Mouse (Mus musculus) ovary, adult 18-20 months (tissue): Measurements from ENCODE around the gene Nus1.

Experiments
- DNase-seq: peaks from one replicate; pipeline ENCODE4 v3.0.0; 2022; ENCODE audit warnings: low spot score, mixed read lengths

Nus1 gene

DNA sequence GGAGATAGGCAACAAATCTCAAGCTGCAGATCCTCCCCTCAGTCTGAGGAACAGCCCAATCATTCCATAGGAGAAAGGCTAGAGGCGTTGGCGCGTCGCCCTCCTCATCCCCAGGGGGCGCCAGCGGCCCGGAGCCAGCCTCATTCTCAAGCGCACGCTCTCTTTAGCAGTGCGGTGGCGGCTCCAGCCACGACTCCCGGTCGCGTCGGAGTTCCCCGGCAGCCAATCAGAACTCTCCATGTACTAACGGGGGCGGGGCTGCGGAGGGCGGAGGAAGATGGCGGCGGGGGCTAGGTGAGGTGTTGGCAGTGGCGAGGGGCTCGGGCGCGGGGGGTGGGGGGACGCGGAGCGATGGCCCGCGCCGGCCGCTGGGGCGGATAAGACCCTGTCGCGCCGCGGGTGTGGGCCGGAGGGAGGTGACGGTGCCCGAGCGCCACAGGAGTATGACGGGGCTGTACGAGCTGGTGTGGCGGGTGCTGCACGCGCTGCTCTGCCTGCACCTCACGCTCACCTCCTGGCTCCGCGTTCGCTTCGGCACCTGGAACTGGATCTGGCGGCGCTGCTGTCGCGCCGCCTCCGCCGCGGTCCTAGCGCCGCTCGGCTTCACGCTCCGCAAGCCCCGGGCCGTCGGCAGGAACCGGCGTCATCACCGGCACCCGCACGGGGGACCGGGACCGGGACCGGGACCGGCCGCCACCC lies at the start of gene Nus1:
Nus1 (plus strand) TSS at position 249 of the 699 bp plus-strand sequence.
- DNase-seq: peak; percentile 94

DNA sequence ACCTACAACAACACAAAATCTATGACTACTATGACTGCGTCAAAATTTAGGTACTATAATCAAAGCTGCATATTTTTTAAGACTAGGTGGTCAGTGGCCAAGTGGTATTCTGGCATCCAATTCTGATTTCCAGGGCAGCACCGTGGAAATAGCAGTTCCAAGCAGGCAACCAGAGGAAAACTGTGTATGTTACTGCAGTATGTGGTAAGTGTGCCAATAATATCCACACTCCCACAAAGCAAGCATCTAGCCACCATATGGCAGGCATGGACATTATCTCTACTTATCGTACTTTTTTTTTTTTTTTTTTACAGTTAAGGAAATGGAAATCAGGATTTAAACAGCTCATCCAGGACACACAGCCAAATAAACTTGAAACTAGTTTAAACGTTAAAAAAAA lies 49.0 kb upstream of the Nus1 start:
- DNase-seq: no peak

DNA sequence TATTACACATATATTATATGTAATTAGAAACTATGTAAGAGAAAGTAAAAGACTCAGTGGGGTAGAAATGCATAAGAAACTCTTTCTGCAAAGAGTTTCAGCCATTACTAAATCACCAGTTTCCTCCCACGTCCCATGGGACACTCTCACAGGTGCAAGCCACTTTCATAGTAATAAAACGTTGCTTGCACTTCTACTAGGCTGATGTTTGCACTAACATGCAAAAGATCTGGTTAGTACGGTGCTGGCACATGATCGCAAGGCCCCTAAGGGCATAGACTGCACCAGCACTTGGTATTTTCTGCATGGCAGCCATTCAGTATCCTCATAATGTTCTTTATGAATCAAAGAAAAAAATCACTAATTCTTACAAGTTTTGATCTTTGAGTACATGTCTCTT lies 43.5 kb upstream of the Nus1 start:
- no peak for DNase-seq

DNA sequence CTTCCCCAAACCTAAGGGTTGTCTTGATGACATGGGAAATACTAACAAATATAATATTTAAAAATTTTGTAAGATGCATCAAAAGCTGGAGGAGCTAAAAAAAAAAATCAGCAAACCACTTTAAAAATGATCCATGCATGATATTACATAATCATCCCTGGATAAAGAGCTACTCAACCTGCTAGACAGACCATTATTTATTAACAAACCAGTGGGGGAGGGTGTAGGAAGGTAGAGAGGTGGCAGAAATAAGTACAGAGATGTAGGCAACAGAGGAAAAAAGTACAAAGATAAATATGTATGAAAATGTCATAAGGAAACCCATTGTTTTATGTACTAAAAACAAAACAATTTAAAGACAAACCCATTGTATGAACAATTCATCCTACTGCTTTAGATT lies 42.7 kb upstream of the Nus1 start:
- no peak for DNase-seq

DNA sequence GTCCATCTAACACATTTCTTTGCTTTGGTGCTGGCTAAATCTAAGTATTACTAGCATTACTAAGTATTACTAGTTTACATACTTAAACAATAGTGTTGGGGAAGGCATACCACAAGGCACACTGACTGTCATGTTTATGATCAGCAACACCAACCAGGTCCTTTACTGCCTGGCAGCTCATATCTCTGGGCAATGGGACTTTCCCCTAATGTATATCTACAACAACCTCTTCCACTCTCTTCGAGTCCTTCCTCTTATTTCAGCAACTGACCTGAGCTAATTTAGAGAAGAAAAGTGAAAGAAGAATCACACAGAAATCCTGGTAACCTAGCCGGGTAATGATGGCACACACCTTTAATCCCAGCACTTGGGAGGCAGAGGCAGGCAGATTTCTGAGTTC lies 40.9 kb upstream of the Nus1 start:
- DNase-seq: no peak

DNA sequence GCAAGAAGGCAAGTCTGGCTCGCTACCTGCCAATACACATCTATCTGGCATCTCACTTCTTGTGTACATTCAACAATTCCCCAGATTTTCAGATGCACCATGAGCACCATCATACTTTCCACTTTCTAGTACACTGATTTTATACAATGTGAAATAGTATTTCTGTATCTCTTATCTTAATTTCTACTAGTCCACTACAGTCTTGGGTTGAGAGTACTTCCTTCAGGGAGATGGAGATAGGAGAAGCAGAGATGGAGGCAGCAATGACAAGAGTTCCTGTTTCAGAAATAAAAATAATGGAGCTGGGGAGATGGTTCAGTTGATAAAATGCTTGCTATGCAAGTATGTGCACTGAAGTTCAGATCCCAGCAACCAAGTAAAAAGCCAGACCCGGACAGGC lies 39.5 kb upstream of the Nus1 start:
- DNase-seq: no peak

DNA sequence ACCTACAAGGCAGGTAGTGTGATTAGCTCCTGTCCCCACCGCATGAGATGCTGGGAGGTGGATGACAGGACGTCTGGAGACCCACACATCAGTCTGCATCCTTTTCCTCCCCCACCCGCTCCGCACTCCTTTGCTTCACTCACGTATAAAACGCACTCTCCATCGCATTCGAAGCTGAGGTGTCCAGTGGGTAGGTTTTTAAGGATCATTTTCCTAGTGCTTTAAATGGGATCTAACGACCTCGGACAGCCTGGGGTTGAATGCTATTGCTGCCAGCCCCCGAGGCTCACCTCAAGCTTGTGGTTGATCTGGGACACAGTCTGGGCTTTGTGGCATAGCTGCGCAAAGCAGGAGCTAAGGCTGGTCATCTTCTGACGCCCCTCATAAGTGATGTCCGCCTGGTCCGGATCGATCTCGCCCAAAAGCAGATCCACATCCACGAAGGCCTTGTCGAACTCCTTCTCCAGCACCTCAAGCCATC lies 36.0 kb upstream of the Nus1 start:
- DNase-seq: no peak

DNA sequence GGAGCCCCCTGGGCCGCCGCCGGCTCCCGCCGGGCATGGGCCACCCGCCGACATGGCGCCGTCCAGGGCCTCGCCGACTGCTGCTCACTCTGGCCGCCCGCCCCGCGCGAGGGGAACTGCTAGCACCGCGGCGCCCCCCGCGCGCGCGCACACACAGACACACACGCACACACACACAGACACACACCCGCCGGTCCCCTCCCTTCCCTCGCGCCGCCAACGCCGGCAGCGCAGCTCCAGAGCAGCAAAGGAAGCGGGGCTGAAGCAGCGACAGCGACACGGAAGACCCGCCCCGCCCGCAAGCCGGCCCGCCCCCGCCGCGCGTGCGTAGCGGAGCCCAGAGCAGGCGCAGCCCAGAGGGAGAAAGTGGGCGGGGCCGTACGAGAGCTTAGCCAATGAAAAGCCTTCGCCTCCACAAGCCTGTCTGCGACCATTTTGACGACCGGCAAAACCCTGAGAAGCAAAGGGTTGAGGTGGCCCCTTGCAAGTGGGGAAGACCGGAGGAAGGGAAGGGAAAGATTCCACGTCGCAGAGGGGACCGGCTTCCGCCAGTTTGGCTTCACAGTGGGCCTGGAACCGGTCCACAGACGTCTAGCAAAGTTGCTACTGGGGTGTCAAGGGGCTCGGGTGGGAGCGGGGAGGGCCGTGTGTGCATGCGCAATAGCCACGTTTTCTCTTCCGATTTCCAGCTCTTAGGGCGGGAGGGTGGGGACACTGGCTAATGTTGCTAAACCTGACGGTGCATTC lies 35.3 kb upstream of the Nus1 start, which contains the start of gene Gopc:
Gopc (minus strand) TSS at position 280 of the 747 bp plus-strand sequence.
- DNase-seq: peak; percentile 95

DNA sequence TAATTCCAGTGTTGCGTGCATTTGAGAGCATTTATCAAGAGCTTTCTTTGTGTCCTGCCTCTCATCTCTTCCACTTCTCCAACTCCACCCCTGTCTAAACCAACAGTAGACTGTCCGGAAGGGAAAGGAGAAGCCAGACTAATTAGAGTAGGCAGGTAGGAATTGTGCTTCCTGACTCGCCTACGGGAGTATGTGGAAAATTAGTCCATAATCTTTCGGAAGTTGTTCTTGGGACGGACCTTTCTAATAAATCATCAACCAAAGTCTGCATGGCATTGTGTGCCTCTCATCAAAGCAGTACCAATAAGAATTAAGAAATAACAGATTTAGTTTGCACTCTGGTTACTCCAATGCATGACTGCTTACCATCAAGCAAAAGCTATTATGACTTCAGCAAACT lies 34.3 kb upstream of the Nus1 start:
- DNase-seq: no peak

DNA sequence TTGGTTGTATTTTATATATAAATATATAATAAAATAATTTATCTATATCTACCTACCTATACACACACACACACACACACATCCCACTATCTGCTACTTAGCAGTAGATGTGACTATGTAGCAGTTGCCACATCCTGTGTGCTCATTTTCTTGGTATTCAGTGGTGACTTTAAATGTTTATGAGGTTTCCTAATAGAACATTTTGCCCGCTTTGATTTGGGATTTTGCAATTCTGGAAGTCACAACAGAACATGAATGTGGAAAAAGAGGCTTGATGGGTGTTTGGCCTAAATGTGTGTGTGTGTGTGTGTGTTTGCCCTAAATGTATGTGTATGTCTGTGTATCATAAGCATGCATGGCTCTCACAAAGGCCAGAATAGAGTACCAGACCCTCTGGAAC lies 33.8 kb upstream of the Nus1 start:
- no peak for DNase-seq

DNA sequence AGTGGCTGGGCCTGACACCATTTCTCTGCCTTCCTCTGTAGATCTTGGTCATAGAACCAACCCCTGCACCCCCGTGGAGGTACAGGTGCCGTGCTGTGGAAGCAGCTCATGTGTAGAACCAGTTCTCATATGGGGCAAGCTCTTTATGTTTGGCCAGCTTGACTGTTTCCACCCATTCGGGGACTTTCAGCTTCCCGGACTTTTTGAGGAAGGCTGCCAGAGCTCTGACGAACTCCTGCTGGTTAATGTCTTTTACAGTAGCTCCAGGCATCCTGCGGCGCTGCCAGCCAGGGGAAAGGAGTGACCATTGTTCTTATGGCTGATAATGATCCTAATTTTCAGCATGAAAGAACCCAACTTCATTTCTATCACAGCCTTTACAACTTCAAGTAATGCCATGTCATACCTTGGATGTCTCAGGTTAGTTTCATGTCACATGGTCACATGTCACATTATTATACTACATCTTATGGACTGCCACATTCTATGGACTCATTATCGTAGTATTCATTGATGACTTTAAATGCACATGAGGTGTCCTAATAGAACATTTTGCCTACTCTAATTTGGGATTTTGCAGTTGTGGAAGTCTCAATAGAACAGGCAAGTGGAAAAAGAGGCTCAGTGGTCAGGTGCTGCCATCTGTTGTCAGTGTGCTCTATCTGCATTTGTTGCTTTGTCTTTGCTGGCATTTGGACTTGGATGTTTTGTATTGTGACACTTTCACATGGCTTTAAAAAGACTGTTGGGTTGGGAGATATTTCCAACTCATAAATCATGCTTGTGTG lies 32.3 kb upstream of the Nus1 start:
- no peak for DNase-seq

DNA sequence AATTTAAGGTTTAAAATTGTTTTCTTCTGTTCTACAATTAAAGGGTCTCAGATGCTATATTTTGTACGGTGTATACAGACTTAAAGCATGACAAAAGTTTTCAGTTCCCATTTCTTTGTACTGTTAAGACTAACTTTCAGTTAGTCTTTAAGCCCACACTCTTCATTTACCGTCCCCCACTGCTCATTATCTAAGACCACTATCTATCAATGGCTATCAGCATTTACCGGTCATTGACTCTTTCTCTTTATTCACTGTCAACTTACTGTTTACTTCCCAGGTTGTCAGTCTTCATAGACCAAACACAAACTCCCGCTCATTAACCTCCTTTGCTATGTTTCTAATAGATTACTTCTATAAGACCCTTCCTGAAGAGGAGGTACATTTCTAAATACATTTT lies 30.2 kb upstream of the Nus1 start:
- DNase-seq: no peak

DNA sequence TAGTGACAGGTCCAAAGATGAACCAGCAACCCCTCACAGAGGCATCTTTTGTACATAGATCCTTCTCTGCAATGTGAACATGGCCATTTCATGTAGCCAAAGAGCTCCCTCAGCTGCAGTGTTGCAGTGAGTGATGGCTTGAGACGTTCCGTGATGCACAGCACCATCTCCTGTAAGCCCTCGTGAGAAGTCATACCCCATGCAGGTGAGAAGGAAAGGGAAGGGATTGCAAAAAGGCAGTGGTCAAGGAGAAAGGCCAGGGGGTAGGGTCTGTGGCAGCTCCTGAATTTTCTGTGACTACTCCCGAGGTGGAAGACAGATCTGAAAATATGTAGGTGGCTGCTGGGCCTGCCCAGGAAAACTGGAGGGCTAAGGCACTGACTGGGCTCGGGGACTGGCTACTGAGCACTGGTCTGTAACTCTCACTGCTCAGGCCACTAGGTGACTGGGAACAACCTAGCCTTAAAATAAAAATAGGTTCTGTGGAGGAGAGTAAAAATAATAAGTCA lies 28.4 kb upstream of the Nus1 start, which contains the start of gene Nepn:
Nepn (plus strand) TSS at position 51 of the 509 bp plus-strand sequence.
- DNase-seq: no peak

DNA sequence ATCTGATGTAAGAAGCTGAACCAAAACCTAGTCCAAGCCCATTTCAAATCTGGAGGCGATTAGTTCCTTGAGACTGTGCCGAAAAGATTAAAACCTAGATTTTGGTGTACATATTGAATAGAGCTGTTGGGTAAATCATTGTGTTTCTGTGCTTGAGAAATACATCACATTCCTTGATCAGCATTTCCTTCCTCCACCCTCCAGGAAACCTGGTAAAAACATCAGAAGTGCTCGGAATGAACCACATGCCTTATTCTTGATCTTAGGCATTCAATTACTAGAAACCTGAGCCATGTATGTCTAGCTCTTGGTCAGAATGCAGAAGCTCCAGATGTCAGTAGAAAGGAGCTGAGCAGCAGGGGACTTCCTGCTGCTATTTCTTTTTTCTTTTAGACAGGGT lies 27.9 kb upstream of the Nus1 start:
- no peak for DNase-seq

DNA sequence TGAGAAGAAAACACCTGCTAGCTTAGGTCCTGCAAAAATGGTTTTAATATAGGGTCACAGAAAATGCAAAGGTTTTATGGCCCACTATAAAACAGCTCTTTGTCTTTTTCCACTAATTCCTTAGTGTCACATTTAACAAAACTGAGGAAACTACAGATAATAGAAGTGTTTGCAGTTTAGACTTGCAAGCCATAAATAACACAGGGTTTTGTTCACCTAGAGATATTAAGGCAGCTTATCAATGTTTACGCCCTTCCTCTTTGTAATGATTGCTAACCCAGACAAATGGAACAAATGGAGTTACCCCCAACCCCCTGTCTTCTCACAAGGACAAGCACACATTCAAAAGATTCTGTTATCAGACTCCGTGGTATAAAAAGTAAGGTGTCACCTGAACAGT lies 26.1 kb upstream of the Nus1 start:
- no peak for DNase-seq

DNA sequence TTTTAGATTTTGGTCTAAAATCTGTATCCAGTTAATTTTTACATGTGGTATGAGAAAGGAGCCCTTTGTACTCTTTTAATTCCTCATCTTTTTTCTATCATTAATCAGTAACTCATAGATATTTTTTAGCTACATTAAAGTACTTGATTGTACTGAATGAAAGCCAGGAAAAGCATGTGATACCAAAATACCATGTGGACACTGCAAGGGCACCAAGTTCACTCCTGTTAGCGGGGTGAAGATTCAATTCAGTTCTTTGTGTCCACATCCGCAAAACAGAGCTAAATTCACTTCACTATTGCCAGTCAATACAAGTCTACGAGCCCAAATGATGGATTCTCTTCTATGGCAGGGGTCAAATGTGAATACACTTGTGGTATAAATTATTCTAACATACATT lies 20.7 kb upstream of the Nus1 start:
- DNase-seq: no peak

DNA sequence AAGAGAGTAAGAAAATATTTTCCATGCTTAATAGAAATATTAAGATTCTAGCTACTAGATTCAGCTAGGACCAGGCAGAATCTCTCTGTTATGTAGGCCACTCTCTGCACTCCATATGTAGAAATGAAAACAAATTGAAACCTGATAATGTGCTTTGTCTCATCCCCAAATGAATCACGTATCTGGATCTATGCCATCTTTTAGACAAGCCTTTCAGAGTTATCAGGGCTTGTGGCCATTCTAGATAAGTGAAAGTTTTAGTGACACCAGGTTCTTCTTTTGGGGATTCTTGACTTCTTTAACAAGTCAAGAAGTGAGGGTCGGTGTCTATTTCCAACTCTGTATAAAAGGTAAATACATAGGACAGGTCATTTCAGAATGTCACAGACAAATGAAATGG lies 18.6 kb upstream of the Nus1 start:
- DNase-seq: no peak

DNA sequence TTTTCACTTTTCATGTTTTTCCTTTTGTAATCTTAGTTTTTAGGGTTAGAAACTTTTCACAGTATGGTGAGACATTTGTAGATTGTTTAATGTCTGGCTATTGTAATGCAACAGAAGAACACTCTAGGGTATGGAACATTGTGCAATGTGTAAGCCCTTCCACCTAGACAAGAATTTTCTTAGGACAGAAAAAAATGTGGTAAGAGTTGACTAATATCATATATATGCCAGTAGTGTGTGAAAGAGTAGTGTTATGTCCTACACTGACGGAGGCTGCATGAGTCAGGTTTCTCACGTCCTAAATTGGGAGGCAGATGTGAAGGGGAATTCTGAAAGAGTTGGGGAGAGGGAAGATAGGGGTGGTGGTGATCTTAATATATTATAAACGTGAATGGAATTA lies 17.6 kb upstream of the Nus1 start:
- no peak for DNase-seq

DNA sequence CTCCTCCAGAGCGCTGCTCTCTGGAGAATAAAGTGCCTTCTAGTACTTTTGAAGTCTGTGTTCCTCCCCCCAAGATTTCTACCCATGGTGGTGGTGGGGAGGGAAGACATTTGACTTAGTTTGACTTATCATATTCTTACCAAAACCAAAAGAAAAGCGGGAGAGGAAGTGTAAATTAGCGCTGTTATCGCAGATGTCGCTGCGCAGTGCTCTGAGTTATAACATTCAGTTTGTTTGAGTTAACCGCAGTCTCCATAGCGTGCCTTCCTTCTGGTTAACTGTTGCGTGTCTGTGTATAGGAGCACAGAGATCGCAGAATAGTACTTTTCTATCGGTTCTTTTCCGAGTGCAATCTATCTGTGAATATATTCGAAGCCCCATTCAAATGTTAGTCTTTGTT lies 12.2 kb upstream of the Nus1 start:
- DNase-seq: no peak

DNA sequence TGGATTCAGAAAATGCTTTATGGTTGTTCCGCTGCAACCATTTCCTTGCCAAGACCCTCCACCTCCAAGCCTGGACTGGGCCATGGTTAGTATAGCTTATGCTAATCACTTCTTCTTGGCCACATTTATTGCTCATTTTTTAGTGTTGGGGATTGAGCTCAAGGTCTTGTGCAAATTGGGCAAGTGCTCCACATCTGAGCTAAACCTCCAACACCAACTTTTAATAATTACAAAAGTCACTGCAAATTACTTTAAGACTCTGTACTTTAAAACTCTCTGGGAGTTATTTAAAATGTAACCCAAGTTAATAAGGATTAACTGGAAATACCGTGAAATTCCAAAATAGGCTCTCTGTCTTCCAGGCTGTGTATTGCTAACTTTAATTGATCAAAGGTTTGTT lies 9.8 kb upstream of the Nus1 start:
- no peak for DNase-seq

DNA sequence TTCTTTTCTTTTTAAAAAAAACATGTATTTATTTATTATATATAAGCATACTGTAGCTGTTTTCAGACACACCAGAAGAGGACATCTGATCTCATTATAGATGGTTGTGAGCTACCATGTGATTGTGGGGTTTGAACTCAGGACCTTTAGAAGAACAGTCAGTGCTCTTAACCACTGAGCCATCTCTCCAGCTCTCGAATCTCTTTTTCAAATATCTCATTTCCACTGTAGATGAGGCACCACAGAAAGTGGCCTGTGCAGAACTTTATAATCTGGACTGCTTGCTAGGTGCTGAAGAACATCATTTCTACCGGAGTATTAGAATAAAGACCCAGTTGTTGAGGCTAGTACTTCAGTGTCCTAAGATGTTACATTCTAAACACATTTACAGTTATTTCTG lies 2.3 kb upstream of the Nus1 start:
- DNase-seq: no peak

DNA sequence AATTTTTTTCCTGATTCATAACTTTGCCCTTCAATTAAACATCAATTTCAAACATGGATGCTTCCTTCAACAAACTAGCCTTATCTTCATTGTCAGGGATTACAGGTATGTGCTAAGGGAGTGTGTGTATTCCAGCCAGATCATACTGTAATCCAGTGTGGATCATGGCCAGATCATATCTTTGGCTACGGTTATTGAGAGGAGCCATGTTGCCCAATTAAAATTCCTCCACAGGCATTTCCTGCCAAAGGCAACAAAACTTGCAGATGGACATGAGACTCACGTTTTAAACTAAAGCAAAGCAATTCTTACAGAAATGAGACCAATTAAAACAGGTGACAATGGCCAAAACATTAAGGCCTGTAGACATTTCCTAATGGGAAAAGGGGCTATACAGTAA lies 889 bp upstream of the Nus1 start:
- no peak for DNase-seq
